Mouse (Mus musculus) testis, adult 2 months (tissue): ENCODE data around the gene Plk5.

ENCODE experiments used
- CTCF ChIP-seq: fragments of 200-500 bp; IDR thresholded peaks from 2 replicates; pipeline ENCODE4 v1.5.1; 2012; ENCODE audit warnings: low read depth, mild to moderate bottlenecking, inconsistent platforms, low read length, moderate library complexity; ENCODE audit not compliant: control insufficient read depth, insufficient read depth, insufficient replicate concordance
- POLR2A ChIP-seq: fragments of 200-500 bp; IDR thresholded peaks from 2 replicates; pipeline ENCODE4 v1.6.1; 2012; ENCODE audit warnings: low read depth, mild to moderate bottlenecking, inconsistent platforms, low read length, moderate library complexity; ENCODE audit not compliant: control insufficient read depth

GRCm38 (mm10) chr10:80388731-80389130 is 32.5 kb downstream of the Plk5 start:
- TF ChIP-seq POLR2A (no peak), CTCF (no peak)
